Mouse (Mus musculus): Measurements from ENCODE around the gene Zdhhc7. TPM values are rescaled to one million over a fixed set of nuclear protein-coding genes. Genes with fewer than 3 reads are reported as not detected.
A peak's percentile ranks its signal among the peaks of the same experiment; 100 is the strongest.

Zdhhc7 gene
- total RNA-seq, 2 experiments from 2014 or later, result 31.0 to 36.0 TPM

- DNase-seq (ENCODE audit: low spot score in 2 of 2), result no peak
- intact Hi-C loops (cut with DNase I), result no loop called here
These were observed 16.9 kb upstream of the Zdhhc7 start for GRCm38 (mm10) chr8:120118162-120118561.

- no peak for DNase-seq (ENCODE audit: low spot score in 2 of 2)
- intact Hi-C loops (cut with DNase I), result no loop called here
These were observed 15.3 kb upstream of the Zdhhc7 start for GRCm38 (mm10) chr8:120116600-120116999.

GRCm38 (mm10) chr8:120114315-120114841, 13.1 kb upstream of the Zdhhc7 start:
- intact Hi-C loops (cut with DNase I), result no loop called here
- no peak for DNase-seq (ENCODE audit: low spot score in 2 of 2)

- peak; percentile 100 for DNase-seq (ENCODE audit: low spot score in 2 of 2)
- intact Hi-C loops (cut with DNase I), result no loop called here
These were observed 12.5 kb upstream of the Zdhhc7 start, which contains the start of gene 6430548M08Rik for GRCm38 (mm10) chr8:120113758-120114255. Gene 6430548M08Rik (plus strand): TSS chr8:120114152.

GRCm38 (mm10) chr8:120113306-120113705, 12.0 kb upstream of the Zdhhc7 start:
- no peak for DNase-seq (ENCODE audit: low spot score in 2 of 2)
- intact Hi-C loops (cut with DNase I), result no loop called here

GRCm38 (mm10) chr8:120112535-120112934, 11.3 kb upstream of the Zdhhc7 start:
- DNase-seq (ENCODE audit: low spot score in 2 of 2), result no peak
- intact Hi-C loops (cut with DNase I), result no loop called here

- intact Hi-C loops (cut with DNase I), result no loop called here
These were observed 10.1 kb upstream of the Zdhhc7 start for GRCm38 (mm10) chr8:120111382-120111781.

GRCm38 (mm10) chr8:120110966-120111365, 9.7 kb upstream of the Zdhhc7 start:
- no peak for DNase-seq (ENCODE audit: low spot score in 2 of 2)
- intact Hi-C loops (cut with DNase I), result no loop called here

More at GRCm38 (mm10) chr8:120111382-120111781, 10.1 kb upstream of the Zdhhc7 start:
- no peak for DNase-seq (ENCODE audit: low spot score in 2 of 2)

- DNase-seq (ENCODE audit: low spot score in 2 of 2), result no peak
- intact Hi-C loops (cut with DNase I), result no loop called here
These were observed 7.9 kb upstream of the Zdhhc7 start for GRCm38 (mm10) chr8:120109149-120109548.

- DNase-seq (ENCODE audit: low spot score in 2 of 2), result no peak
- intact Hi-C loops (cut with DNase I), result no loop called here
These were observed 3.5 kb upstream of the Zdhhc7 start for GRCm38 (mm10) chr8:120104721-120105272.

GRCm38 (mm10) chr8:120103916-120104315, 2.6 kb upstream of the Zdhhc7 start:
- intact Hi-C loops (cut with DNase I), result no loop called here
- no peak for DNase-seq (ENCODE audit: low spot score in 2 of 2)

GRCm38 (mm10) chr8:120100388-120101067, 754 bp downstream of the Zdhhc7 start:
- no peak for DNase-seq (ENCODE audit: low spot score in 2 of 2)
- intact Hi-C loops (cut with DNase I), result no loop called here

GRCm38 (mm10) chr8:120096486-120096885, 4.8 kb downstream of the Zdhhc7 start:
- intact Hi-C loops (cut with DNase I), result no loop called here
- DNase-seq (ENCODE audit: low spot score in 2 of 2), result no peak

GRCm38 (mm10) chr8:120094801-120095200, 6.5 kb downstream of the Zdhhc7 start:
- intact Hi-C loops (cut with DNase I), result no loop called here
- DNase-seq (ENCODE audit: low spot score in 2 of 2), result no peak

GRCm38 (mm10) chr8:120093103-120093502, 8.2 kb downstream of the Zdhhc7 start:
- no peak for DNase-seq (ENCODE audit: low spot score in 2 of 2)
- intact Hi-C loops (cut with DNase I), result no loop called here

GRCm38 (mm10) chr8:120091032-120091431, 10.2 kb downstream of the Zdhhc7 start:
- intact Hi-C loops (cut with DNase I), result no loop called here
- DNase-seq (ENCODE audit: low spot score in 2 of 2), result no peak

- no peak for DNase-seq (ENCODE audit: low spot score in 2 of 2)
- intact Hi-C loops (cut with DNase I), result no loop called here
These were observed 11.8 kb downstream of the Zdhhc7 start for GRCm38 (mm10) chr8:120089511-120089910.

GRCm38 (mm10) chr8:120084783-120085182, 16.5 kb downstream of the Zdhhc7 start:
- intact Hi-C loops (cut with DNase I), result no loop called here
- DNase-seq (ENCODE audit: low spot score in 2 of 2), result peak in 1 of 2 experiments; percentile 25

GRCm38 (mm10) chr8:120083261-120083660, 18.0 kb downstream of the Zdhhc7 start:
- no peak for DNase-seq (ENCODE audit: low spot score in 2 of 2)
- intact Hi-C loops (cut with DNase I), result no loop called here

- intact Hi-C loops (cut with DNase I), result loop anchor here (2.0 to 10.0 kb wide), 2 partner anchors 135 to 295 kb away; no protein-coding TSS in a partner anchor
- DNase-seq (ENCODE audit: low spot score in 2 of 2), result no peak
These were observed 21.9 kb downstream of the Zdhhc7 start for GRCm38 (mm10) chr8:120079361-120079760.

- intact Hi-C loops (cut with DNase I), result loop anchor here (2.0 to 10.0 kb wide), 2 partner anchors 133 to 293 kb away; no protein-coding TSS in a partner anchor
- DNase-seq (ENCODE audit: low spot score in 2 of 2), result peak; percentile 59 to 71
These were observed 23.2 kb downstream of the Zdhhc7 start for GRCm38 (mm10) chr8:120078080-120078479.
